Mouse (Mus musculus): Measurements from ENCODE around the gene Olfr30. TPM values are rescaled to one million over a fixed set of nuclear protein-coding genes. Genes with fewer than 3 reads are reported as not detected.

Olfr30 gene
- polyA plus RNA-seq, 1 experiment from 2014 or later, result not detected

Other genes with a start within 250 kb of the Olfr30 start
- not detected in 2 replicates for gene 4930438A08Rik, start 187.5 kb downstream of the Olfr30 start, polyA plus RNA-seq (2016; fragmentation: Nextera tagmentation; extraction: Ambion mirVana)
- 27.1 and 30.9 TPM in 2 replicates for gene Zfp692, start 155.2 kb downstream of the Olfr30 start, polyA plus RNA-seq (2016; fragmentation: Nextera tagmentation; extraction: Ambion mirVana)
- gene Zfp672, start 131.9 kb downstream of the Olfr30 start, polyA plus RNA-seq (2016; fragmentation: Nextera tagmentation; extraction: Ambion mirVana), result 23.9 and 24.1 TPM in 2 replicates
- 39.8 and 40.9 TPM in 2 replicates for gene Sh3bp5l, start 131.5 kb downstream of the Olfr30 start, polyA plus RNA-seq (2016; fragmentation: Nextera tagmentation; extraction: Ambion mirVana)
- gene Lypd8, start 83.2 kb downstream of the Olfr30 start, polyA plus RNA-seq (2016; fragmentation: Nextera tagmentation; extraction: Ambion mirVana), result not detected in 2 replicates
- gene 1810065E05Rik, start 41.2 kb downstream of the Olfr30 start, polyA plus RNA-seq (2016; fragmentation: Nextera tagmentation; extraction: Ambion mirVana), result not detected in 2 replicates
- not detected in 2 replicates for gene Gm12253, start 29.7 kb downstream of the Olfr30 start, polyA plus RNA-seq (2016; fragmentation: Nextera tagmentation; extraction: Ambion mirVana)
- gene Lypd9, start 9.3 kb downstream of the Olfr30 start, polyA plus RNA-seq (2016; fragmentation: Nextera tagmentation; extraction: Ambion mirVana), result not detected in 2 replicates
- gene Olfr332, start 30.3 kb upstream of the Olfr30 start, polyA plus RNA-seq (2016; fragmentation: Nextera tagmentation; extraction: Ambion mirVana), result not detected in 2 replicates
- gene Olfr331, start 40.3 kb upstream of the Olfr30 start, polyA plus RNA-seq (2016; fragmentation: Nextera tagmentation; extraction: Ambion mirVana), result not detected in 2 replicates
- not detected in 2 replicates for gene Olfr330, start 72.6 kb upstream of the Olfr30 start, polyA plus RNA-seq (2016; fragmentation: Nextera tagmentation; extraction: Ambion mirVana)
- not detected in 2 replicates for gene Olfr329-ps, start 84.2 kb upstream of the Olfr30 start, polyA plus RNA-seq (2016; fragmentation: Nextera tagmentation; extraction: Ambion mirVana)
- gene Olfr328, start 93.4 kb upstream of the Olfr30 start, polyA plus RNA-seq (2016; fragmentation: Nextera tagmentation; extraction: Ambion mirVana), result not detected in 2 replicates
- not detected in 2 replicates for gene Olfr224, start 108.3 kb upstream of the Olfr30 start, polyA plus RNA-seq (2016; fragmentation: Nextera tagmentation; extraction: Ambion mirVana)
- not detected in 2 replicates for gene Olfr325, start 115.5 kb upstream of the Olfr30 start, polyA plus RNA-seq (2016; fragmentation: Nextera tagmentation; extraction: Ambion mirVana)
- gene Olfr324, start 132.8 kb upstream of the Olfr30 start, polyA plus RNA-seq (2016; fragmentation: Nextera tagmentation; extraction: Ambion mirVana), result not detected in 2 replicates
- gene 2210407C18Rik, start 153.8 kb upstream of the Olfr30 start, polyA plus RNA-seq (2016; fragmentation: Nextera tagmentation; extraction: Ambion mirVana), result not detected in 2 replicates
- not detected in 2 replicates for gene Olfr323, start 168.2 kb upstream of the Olfr30 start, polyA plus RNA-seq (2016; fragmentation: Nextera tagmentation; extraction: Ambion mirVana)
- 0.33 and 0.35 TPM in 2 replicates for gene Trim58, start 178.2 kb upstream of the Olfr30 start, polyA plus RNA-seq (2016; fragmentation: Nextera tagmentation; extraction: Ambion mirVana)
- not detected in 2 replicates for gene Olfr322, start 196.5 kb upstream of the Olfr30 start, polyA plus RNA-seq (2016; fragmentation: Nextera tagmentation; extraction: Ambion mirVana)
- gene Olfr320, start 218.8 kb upstream of the Olfr30 start, polyA plus RNA-seq (2016; fragmentation: Nextera tagmentation; extraction: Ambion mirVana), result not detected in 2 replicates
- not detected in 2 replicates for gene Olfr319, start 236.9 kb upstream of the Olfr30 start, polyA plus RNA-seq (2016; fragmentation: Nextera tagmentation; extraction: Ambion mirVana)

All from forebrain, embryonic 10.5 days (tissue).